Mouse (Mus musculus): ENCODE data around the gene Pdzd7. TPM values are rescaled to one million over a fixed set of nuclear protein-coding genes. Genes with fewer than 3 reads are reported as not detected.

Pdzd7 gene
- polyA plus RNA-seq, 1 experiment, result 8.8 TPM

DNA sequence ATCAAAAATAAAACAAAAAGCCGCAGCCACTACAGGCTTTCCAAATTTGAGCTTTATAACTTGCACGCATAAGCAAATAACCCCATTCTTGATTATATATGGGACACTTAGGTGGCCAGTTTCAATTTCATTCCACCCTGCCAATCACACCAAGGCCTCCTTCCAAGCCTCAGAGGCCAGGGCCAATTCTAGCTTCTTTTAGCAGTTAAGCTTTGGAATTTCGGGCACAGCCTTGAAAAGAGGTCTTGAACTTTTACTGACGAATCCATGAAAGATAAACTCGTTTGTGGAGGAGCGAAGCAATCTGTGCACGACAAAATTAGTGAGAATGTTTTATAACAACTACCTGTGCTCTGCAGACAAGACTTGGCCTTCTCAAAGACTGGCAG is 12.2 kb upstream of the Pdzd7 start:
- DNase-seq (ENCODE audit: low read depth), result no peak
- TF ChIP-seq CTCF (IDR thresholded peaks at IDR 0.05; ENCODE audit: borderline replicate concordance, extremely low read depth, insufficient read depth, insufficient read length) (no peak), POLR2A (IDR thresholded peaks at IDR 0.05; ENCODE audit: borderline replicate concordance, extremely low read depth, insufficient read depth, insufficient read length, poor library complexity, severe bottlenecking) (no peak)

DNA sequence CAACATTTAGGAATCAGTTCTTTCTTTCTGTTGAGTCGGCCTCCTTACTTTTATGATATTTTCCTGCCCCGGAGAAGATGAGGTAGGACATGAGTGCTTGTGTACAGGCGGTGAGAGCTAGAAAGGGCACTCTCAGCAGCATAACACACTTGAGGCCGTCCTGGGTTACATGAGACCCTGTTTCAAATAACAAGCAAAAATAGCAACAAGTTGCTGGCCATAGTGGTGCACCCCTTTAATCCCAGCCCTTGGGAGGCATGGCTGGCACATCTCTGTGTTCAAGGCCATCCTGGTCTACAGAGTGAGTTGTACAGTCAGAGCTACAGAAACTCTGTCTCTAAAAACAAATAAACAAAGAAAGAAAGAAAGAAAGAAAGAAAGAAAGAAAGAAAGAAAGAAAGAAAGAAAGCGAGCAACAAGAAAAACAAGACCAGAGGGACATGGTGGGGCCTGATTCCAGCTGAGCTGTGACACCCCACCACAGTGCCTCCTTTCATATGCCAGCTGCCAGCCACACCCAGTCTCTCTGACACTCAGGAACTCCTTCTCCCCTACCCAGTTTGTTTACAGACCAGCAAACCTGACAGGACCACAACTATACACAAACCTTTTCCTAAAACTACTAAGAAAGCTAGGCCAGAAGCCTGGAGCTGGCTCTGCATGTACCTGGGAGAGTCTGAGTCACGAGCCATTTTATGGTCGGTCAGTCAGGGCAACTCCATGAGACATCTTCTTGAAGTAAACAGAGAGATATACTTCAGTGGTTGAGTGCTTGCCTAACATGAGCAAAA is 11.6 kb upstream of the Pdzd7 start:
- no peak for DNase-seq (ENCODE audit: low read depth)
- TF ChIP-seq POLR2A (IDR thresholded peaks at IDR 0.05; ENCODE audit: borderline replicate concordance, extremely low read depth, insufficient read depth, insufficient read length, poor library complexity, severe bottlenecking), result no peak

DNA sequence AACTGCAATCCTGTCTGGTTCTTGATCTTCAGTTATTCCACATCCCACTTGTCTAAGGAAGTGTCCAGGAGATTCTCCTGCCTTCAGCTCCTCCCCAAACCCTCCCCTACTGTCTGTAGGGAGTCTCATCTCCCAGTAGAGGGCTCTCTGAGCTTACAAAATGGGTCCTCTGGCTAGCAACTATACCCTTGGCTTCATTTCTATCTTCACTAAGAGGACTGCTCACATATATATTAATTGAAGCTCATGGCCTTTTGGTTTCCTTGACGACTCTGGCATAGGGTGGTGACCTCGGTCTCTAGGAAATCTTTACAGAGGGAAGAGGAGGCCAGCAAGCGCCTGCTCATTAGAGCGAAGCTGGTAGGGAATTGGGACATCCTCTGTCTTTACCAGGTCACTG is 10.8 kb upstream of the Pdzd7 start:
- peak; percentile 75 for DNase-seq (ENCODE audit: low read depth)
- TF ChIP-seq POLR2A (IDR thresholded peaks at IDR 0.05; ENCODE audit: borderline replicate concordance, extremely low read depth, insufficient read depth, insufficient read length, poor library complexity, severe bottlenecking), result no peak
- peak; percentile 59; the same call in 1 of the 2 replicates for TF ChIP-seq CTCF (IDR thresholded peaks at IDR 0.05; ENCODE audit: borderline replicate concordance, extremely low read depth, insufficient read depth, insufficient read length)

DNA sequence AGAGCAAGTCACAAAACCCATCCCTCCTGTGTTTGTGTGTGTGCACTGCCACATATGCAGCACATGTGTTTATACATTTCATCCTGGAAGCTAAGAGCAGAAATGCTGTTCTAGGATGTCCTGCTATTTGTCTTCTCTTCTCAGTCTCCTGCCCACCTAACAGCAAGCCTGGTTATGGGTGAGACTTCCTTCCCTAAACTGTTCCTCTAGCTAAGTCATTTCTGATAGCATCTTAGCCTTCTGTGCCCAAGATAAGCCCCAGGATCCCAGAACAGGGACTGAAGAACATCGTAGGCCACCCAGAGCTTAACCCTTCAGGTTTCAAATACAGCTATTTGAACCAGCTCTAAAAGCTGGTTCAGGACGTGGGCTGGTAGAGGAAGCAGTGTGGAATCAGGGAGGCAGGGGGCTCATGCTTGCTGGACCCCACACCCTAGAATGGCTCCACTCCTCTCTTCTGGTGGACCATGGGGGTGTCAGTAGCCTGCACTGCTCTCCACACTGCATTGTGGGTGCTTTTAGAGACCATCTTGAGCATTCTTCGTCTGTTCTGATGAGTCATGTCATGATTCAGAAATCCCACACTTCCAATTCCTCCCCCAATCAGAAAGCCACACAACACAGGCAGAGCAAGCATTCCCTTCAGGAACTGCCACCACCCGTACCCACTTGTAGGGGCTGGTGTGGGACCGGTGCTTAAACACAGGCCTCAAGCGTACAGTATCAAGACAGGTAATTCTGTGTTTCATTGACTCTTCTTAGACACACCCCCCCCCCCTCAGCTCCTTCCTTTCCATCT is 9.6 kb upstream of the Pdzd7 start:
- TF ChIP-seq CTCF (IDR thresholded peaks at IDR 0.05; ENCODE audit: borderline replicate concordance, extremely low read depth, insufficient read depth, insufficient read length) (no peak), POLR2A (IDR thresholded peaks at IDR 0.05; ENCODE audit: borderline replicate concordance, extremely low read depth, insufficient read depth, insufficient read length, poor library complexity, severe bottlenecking) (no peak)
- DNase-seq (ENCODE audit: low read depth), result no peak

DNA sequence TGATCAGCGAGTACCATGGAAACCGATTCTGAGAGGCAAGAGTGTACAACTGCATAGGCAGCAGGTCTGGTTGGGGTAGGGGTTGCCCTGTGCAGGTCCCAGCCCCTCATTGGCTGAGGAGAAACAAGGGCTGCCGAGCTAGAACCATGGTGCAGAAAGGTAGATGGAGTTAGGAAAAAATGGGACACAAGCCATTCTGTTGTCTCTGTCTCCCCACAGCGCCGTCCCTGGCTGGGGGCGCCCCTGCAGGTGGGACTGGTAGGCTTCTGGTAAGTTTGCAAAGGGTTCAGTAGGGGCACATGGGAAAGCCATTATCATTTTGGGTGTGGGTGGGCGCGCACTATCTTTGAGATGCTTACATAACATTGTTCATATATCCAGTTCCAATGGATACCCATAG is 7.9 kb upstream of the Pdzd7 start:
- DNase-seq (ENCODE audit: low read depth), result no peak
- no peak for TF ChIP-seq POLR2A (IDR thresholded peaks at IDR 0.05; ENCODE audit: borderline replicate concordance, extremely low read depth, insufficient read depth, insufficient read length, poor library complexity, severe bottlenecking)
- TF ChIP-seq CTCF (IDR thresholded peaks at IDR 0.05; ENCODE audit: borderline replicate concordance, extremely low read depth, insufficient read depth, insufficient read length), result no peak

DNA sequence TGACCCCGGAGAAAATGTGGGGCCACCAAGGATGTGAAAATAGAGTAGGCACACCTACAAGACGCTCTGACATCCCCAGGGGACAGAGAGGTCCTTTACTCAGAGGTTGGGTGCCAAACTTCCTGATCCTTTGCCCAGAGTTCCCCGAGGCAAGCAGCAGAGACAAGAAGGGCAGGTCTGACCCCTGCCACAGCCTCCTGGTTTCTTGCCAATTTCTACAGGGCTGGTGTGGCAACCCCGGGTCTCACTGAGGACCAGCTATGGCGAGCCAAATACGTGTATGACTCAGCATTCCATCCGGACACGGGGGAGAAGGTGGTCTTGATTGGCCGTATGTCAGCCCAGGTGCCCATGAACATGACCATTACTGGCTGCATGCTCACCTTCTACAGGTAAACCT is 4.0 kb upstream of the Pdzd7 start:
- no peak for DNase-seq (ENCODE audit: low read depth)

DNA sequence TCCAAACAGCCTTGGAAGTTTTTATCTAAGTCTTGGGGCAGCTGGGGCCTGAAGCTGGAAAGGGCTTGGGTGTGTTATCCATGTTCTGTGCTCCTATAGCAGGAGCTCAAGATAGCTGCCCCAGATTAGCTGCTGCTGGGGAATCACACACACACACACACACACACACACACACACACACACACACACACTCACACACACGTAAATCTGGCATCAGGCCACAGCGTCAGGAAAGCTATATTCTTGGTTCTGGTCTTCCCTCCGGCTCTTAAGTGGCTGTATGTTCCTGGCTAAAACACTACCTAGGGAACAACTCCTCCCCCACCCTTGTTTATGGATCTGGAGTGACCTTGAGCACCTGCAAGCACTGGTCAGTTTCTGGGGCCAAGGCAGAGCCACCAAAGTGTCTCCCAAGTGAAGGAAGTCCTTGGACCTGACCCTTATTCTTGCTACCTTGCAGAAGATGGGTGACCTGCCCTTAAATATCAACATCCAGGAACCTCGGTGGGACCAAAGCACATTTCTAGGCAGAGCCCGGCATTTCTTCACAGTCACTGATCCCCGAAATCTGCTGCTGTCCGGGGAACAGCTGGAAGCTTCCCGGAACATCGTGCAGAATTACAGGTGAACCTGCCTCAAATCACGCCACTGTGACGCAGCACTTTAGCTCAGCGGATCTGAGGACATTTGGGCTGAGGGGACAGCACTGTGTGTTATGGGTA is 3.3 kb upstream of the Pdzd7 start:
- DNase-seq (ENCODE audit: low read depth), result no peak
- no peak for TF ChIP-seq POLR2A (IDR thresholded peaks at IDR 0.05; ENCODE audit: borderline replicate concordance, extremely low read depth, insufficient read depth, insufficient read length, poor library complexity, severe bottlenecking)
- no peak for TF ChIP-seq CTCF (IDR thresholded peaks at IDR 0.05; ENCODE audit: borderline replicate concordance, extremely low read depth, insufficient read depth, insufficient read length)

More for the DNA sequence above, 4.0 kb upstream of the Pdzd7 start:
- TF ChIP-seq CTCF (IDR thresholded peaks at IDR 0.05; ENCODE audit: borderline replicate concordance, extremely low read depth, insufficient read depth, insufficient read length) (no peak), POLR2A (IDR thresholded peaks at IDR 0.05; ENCODE audit: borderline replicate concordance, extremely low read depth, insufficient read depth, insufficient read length, poor library complexity, severe bottlenecking) (no peak)

DNA sequence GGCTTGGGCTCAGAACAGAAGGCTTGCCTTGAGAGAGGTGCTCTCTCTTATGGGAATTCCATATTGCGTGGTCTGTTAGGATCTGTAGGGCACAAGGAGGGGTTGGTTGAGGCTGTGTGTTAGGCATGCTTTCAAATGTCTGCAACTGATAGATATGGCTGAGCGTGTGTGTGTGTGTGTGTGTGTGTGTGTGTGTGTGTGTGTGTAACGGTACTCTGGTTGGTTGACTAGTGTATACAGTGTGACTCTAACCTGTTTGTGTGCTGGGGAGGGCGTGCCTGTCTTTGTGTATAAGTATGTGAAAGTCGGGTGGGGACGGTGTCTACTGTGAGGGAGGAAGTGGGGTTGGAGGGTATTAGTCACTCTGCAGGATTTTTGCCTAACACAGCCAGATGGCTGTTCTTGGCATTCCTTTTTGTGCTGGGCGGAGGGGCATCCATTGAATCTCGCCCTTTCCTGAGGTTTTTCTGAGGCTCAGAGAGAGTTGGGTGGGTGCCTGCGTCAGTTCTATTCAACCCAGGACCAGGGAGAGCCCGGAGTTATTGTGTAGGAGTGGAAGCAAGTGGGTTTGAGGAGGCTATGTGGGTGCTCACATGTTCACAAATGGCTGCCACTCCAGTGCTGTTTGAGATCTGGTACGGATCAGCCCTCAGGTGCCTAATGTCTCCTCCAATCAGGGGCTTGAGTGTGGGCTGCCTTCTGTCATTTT is 2.6 kb upstream of the Pdzd7 start:
- no peak for TF ChIP-seq CTCF (IDR thresholded peaks at IDR 0.05; ENCODE audit: borderline replicate concordance, extremely low read depth, insufficient read depth, insufficient read length)
- TF ChIP-seq POLR2A (IDR thresholded peaks at IDR 0.05; ENCODE audit: borderline replicate concordance, extremely low read depth, insufficient read depth, insufficient read length, poor library complexity, severe bottlenecking), result no peak
- peak; percentile 70 for DNase-seq (ENCODE audit: low read depth)

DNA sequence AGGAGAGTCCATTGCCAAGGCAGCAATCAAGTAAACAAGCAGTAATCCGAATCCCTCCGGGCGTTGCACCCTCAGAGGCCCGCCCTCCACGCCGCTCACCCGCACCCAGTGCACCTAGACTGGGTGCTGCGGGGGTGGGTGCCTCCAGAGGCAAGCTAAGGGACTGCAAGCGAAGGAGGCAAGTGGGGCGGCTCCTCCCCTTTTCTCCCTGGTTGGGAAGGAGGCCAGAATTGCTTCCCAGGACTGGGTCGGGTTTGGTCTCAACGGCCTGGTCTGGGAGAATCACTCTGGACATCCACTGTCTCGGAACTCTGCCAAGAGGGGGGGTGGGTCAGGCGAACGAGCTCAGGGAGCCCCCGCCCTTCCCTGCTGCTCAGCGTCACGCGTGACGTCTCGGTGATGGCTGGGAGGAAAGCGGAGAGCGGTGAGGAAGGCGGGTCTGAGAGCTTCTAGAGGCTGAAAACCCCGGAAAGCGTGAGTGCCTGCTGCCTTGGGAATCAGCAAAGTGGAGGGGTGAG is 2.0 kb upstream of the Pdzd7 start, which contains the start of gene Sfxn3:
Sfxn3 (plus strand) TSS at position 87 of the 518 bp plus-strand sequence.
- TF ChIP-seq POLR2A (IDR thresholded peaks at IDR 0.05; ENCODE audit: borderline replicate concordance, extremely low read depth, insufficient read depth, insufficient read length, poor library complexity, severe bottlenecking) (peak; percentile 50; the same call in 1 of the 2 replicates), CTCF (IDR thresholded peaks at IDR 0.05; ENCODE audit: borderline replicate concordance, extremely low read depth, insufficient read depth, insufficient read length) (peak; percentile 72)
- peak; percentile 95 for DNase-seq (ENCODE audit: low read depth)

DNA sequence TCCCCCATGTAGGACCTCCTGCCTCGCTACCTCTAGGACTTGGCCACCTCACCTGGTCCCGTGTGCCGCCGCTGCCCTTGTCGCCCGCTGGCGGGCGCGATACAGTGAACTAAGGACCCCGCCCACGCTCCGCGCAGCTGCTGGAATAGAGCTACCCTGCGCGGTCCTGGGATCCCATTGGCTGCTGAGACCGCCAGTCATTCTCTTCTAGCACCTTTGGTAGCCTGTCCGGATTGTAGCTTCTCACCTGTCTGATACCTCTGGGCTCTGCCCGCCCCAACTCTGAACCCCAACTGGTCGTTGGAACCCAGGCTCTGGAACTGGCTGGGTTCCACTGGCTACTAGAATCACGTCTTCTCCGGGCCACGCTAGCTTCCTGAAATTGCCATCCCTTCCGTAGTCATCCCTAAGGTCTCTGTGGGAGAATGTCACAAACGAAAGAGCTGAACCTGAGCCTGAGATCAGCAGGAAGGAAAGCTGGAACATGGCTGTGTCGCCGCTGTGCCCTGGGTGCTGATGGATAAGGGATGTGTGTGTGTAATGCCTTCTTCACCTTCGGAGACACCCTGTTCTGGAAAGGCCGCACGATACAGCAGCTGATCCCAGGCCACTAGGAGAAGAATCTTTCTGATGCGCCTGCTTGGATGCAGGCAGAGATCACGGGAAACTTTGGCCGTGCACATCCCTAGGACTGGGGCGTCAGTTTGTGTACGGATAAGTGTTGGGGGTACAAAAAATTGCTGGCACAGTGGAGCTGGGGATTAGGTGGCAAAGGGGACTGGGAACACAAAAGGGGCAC is 1.2 kb upstream of the Pdzd7 start:
- peak; percentile 93 for DNase-seq (ENCODE audit: low read depth)
- TF ChIP-seq POLR2A (IDR thresholded peaks at IDR 0.05; ENCODE audit: borderline replicate concordance, extremely low read depth, insufficient read depth, insufficient read length, poor library complexity, severe bottlenecking), result no peak
- TF ChIP-seq CTCF (IDR thresholded peaks at IDR 0.05; ENCODE audit: borderline replicate concordance, extremely low read depth, insufficient read depth, insufficient read length), result no peak
